Mouse (Mus musculus): ENCODE data around the gene Xk. TPM values are rescaled to one million over a fixed set of nuclear protein-coding genes. Genes with fewer than 3 reads are reported as not detected.

Xk gene
- total RNA-seq (2021), result 10 to 100 TPM; 13.7 to 17.0 TPM
- long read RNA-seq, experiment 1, full-length matches to known transcripts, result 12 of 16 reads
- long read RNA-seq, experiment 1, partial matches to known transcripts, result 3 of 16 reads
- long read RNA-seq, experiment 1, other reads (novel, unspliced or antisense), result 1 of 16 reads
- long read RNA-seq, experiment 2, full-length matches to known transcripts, result 19 of 22 reads
- long read RNA-seq, experiment 2, partial matches to known transcripts, result 3 of 22 reads
- long read RNA-seq, experiment 2, other reads (novel, unspliced or antisense), result 0 of 22 reads

- Histone ChIP-seq H3K4me3 (peak within 1 kb of the TSS; percentile 67), H3K27ac (peak within 1 kb of the TSS; percentile 86)
- TF ChIP-seq CTCF (conservative IDR thresholded peaks at IDR 0.05), result no peak
- peak; percentile 16 to 38 for DNase-seq (ENCODE audit: low spot score in 2 of 2)
Measured at GRCm38 (mm10) chrX:9272460-9273361, at the start of gene Xk. TSS of gene Xk (plus strand) at chrX:9272756.

- DNase-seq (ENCODE audit: low spot score in 2 of 2), result no peak
- no peak overlapping the region for H3K4me3 ChIP-seq
- TF ChIP-seq CTCF (conservative IDR thresholded peaks at IDR 0.05), result no peak
- H3K27ac ChIP-seq, result no peak overlapping the region
Measured at GRCm38 (mm10) chrX:9227105-9227504, 45.5 kb upstream of the Xk start.

GRCm38 (mm10) chrX:9240737-9241591 lies 31.6 kb upstream of the Xk start:
- Histone ChIP-seq H3K27ac (no peak overlapping the region), H3K4me3 (no peak overlapping the region)
- no peak for TF ChIP-seq CTCF (conservative IDR thresholded peaks at IDR 0.05)
- no peak for DNase-seq (ENCODE audit: low spot score in 2 of 2)

GRCm38 (mm10) chrX:9243381-9243864 lies 29.1 kb upstream of the Xk start:
- no peak for DNase-seq (ENCODE audit: low spot score in 2 of 2)
- H3K27ac ChIP-seq, result no peak overlapping the region
- H3K4me3 ChIP-seq, result no peak overlapping the region
- TF ChIP-seq CTCF (conservative IDR thresholded peaks at IDR 0.05), result no peak

- Histone ChIP-seq H3K27ac (no peak overlapping the region), H3K4me3 (no peak overlapping the region; the same call in 1 of the 2 replicates)
- peak; percentile 34 for TF ChIP-seq CTCF (conservative IDR thresholded peaks at IDR 0.05)
- DNase-seq (ENCODE audit: low spot score in 2 of 2), result peak in 1 of 2 experiments; percentile 11
Measured at GRCm38 (mm10) chrX:9244603-9245336, 27.8 kb upstream of the Xk start.

GRCm38 (mm10) chrX:9248911-9249310 lies 23.6 kb upstream of the Xk start:
- DNase-seq (ENCODE audit: low spot score in 2 of 2), result no peak
- TF ChIP-seq CTCF (conservative IDR thresholded peaks at IDR 0.05), result no peak
- Histone ChIP-seq H3K4me3 (no peak overlapping the region), H3K27ac (no peak overlapping the region)

GRCm38 (mm10) chrX:9253990-9254389 lies 18.6 kb upstream of the Xk start:
- no peak for DNase-seq (ENCODE audit: low spot score in 2 of 2)
- no peak overlapping the region for H3K27ac ChIP-seq
- no peak overlapping the region for H3K4me3 ChIP-seq
- no peak for TF ChIP-seq CTCF (conservative IDR thresholded peaks at IDR 0.05)

- H3K4me3 ChIP-seq, result no peak overlapping the region
- H3K27ac ChIP-seq, result no peak overlapping the region
- no peak for TF ChIP-seq CTCF (conservative IDR thresholded peaks at IDR 0.05)
- no peak for DNase-seq (ENCODE audit: low spot score in 2 of 2)
Measured at GRCm38 (mm10) chrX:9254901-9255300, 17.7 kb upstream of the Xk start.

- Histone ChIP-seq H3K4me3 (no peak within 1 kb of the TSS), H3K27ac (no peak within 1 kb of the TSS)
- TF ChIP-seq CTCF (conservative IDR thresholded peaks at IDR 0.05), result no peak
- no peak for DNase-seq (ENCODE audit: low spot score in 2 of 2)
Measured at GRCm38 (mm10) chrX:9256766-9257165, 15.8 kb upstream of the Xk start, which contains the start of gene Gm14862. TSS of gene Gm14862 (minus strand) at chrX:9256899.

- Histone ChIP-seq H3K27ac (no peak overlapping the region), H3K4me3 (no peak overlapping the region)
- no peak for TF ChIP-seq CTCF (conservative IDR thresholded peaks at IDR 0.05)
- DNase-seq (ENCODE audit: low spot score in 2 of 2), result no peak
Measured at GRCm38 (mm10) chrX:9257831-9258230, 14.7 kb upstream of the Xk start.

GRCm38 (mm10) chrX:9259267-9259666 lies 13.3 kb upstream of the Xk start:
- no peak for TF ChIP-seq CTCF (conservative IDR thresholded peaks at IDR 0.05)
- no peak for DNase-seq (ENCODE audit: low spot score in 2 of 2)
- Histone ChIP-seq H3K4me3 (no peak overlapping the region), H3K27ac (no peak overlapping the region)

GRCm38 (mm10) chrX:9271112-9271511 lies 1.4 kb upstream of the Xk start:
- H3K27ac ChIP-seq, result no peak overlapping the region
- TF ChIP-seq CTCF (conservative IDR thresholded peaks at IDR 0.05), result no peak
- no peak for DNase-seq (ENCODE audit: low spot score in 2 of 2)
- H3K4me3 ChIP-seq, result no peak overlapping the region

Measured in layer of hippocampus, adult 2 months (tissue).